Mouse (Mus musculus) T-cell, adult 2 months (primary cell): ENCODE data around the gene Ctnnd2.

Source experiments
- DNase-seq: peaks from one replicate; pipeline ENCODE4 v3.0.0; 2022; ENCODE audit warnings: low spot score

The Ctnnd2 gene

GRCm38 (mm10) chr15:30885410-30885809, 713.0 kb downstream of the Ctnnd2 start:
- no peak for DNase-seq

GRCm38 (mm10) chr15:30887559-30887958, 715.2 kb downstream of the Ctnnd2 start:
- no peak for DNase-seq

- DNase-seq, result no peak
Measured at GRCm38 (mm10) chr15:30891986-30892385, 719.6 kb downstream of the Ctnnd2 start.

GRCm38 (mm10) chr15:30895063-30895462, 722.7 kb downstream of the Ctnnd2 start:
- no peak for DNase-seq

GRCm38 (mm10) chr15:30897342-30897741, 724.9 kb downstream of the Ctnnd2 start:
- no peak for DNase-seq

- no peak for DNase-seq
Measured at GRCm38 (mm10) chr15:30908027-30908426, 735.6 kb downstream of the Ctnnd2 start.

- no peak for DNase-seq
Measured at GRCm38 (mm10) chr15:30913360-30913759, 741.0 kb downstream of the Ctnnd2 start.

GRCm38 (mm10) chr15:30925838-30926237, 753.4 kb downstream of the Ctnnd2 start:
- DNase-seq, result no peak

- DNase-seq, result no peak
Measured at GRCm38 (mm10) chr15:30927632-30928031, 755.2 kb downstream of the Ctnnd2 start.

- DNase-seq, result no peak
Measured at GRCm38 (mm10) chr15:30931906-30932305, 759.5 kb downstream of the Ctnnd2 start.

GRCm38 (mm10) chr15:30945863-30946262, 773.5 kb downstream of the Ctnnd2 start:
- DNase-seq, result no peak

- DNase-seq, result no peak
Measured at GRCm38 (mm10) chr15:30958513-30958912, 786.1 kb downstream of the Ctnnd2 start.

- DNase-seq, result no peak
Measured at GRCm38 (mm10) chr15:30962421-30963160, 790.2 kb downstream of the Ctnnd2 start.

- DNase-seq, result no peak
Measured at GRCm38 (mm10) chr15:30964046-30964445, 791.7 kb downstream of the Ctnnd2 start.

- DNase-seq, result no peak
Measured at GRCm38 (mm10) chr15:30964865-30965679, 792.7 kb downstream of the Ctnnd2 start.

- DNase-seq, result no peak
Measured at GRCm38 (mm10) chr15:30966826-30967225, 794.4 kb downstream of the Ctnnd2 start.

GRCm38 (mm10) chr15:30974436-30974835, 802.0 kb downstream of the Ctnnd2 start:
- no peak for DNase-seq

- DNase-seq, result no peak
Measured at GRCm38 (mm10) chr15:30974991-30975775, 802.8 kb downstream of the Ctnnd2 start.

- DNase-seq, result no peak
Measured at GRCm38 (mm10) chr15:30977166-30977740, 804.9 kb downstream of the Ctnnd2 start.

- DNase-seq, result no peak
Measured at GRCm38 (mm10) chr15:30986890-30987289, 814.5 kb downstream of the Ctnnd2 start.

- no peak for DNase-seq
Measured at GRCm38 (mm10) chr15:30990421-30991252, 818.2 kb downstream of the Ctnnd2 start.
